Mouse (Mus musculus) spleen, adult 2 months (tissue): ENCODE measurements around the gene Gm13698.
"Not testable (repeated sequence)": the region's sequence is repeated elsewhere in the genome, so short reads cannot be mapped to it uniquely, and the experiment has no call there.

ENCODE experiments used
- CTCF ChIP-seq: fragments of 200-500 bp; IDR thresholded peaks from 2 replicates; pipeline ENCODE4 v1.5.1; 2011; ENCODE audit warnings: mild to moderate bottlenecking, inconsistent platforms; ENCODE audit not compliant: insufficient read depth, insufficient read length, insufficient replicate concordance; ENCODE audit errors: extremely low read depth
- POLR2A ChIP-seq: fragments of 200-500 bp; IDR thresholded peaks from 2 replicates; pipeline ENCODE4 v1.6.1; 2011; ENCODE audit warnings: low read depth, low read length, inconsistent platforms

DNA sequence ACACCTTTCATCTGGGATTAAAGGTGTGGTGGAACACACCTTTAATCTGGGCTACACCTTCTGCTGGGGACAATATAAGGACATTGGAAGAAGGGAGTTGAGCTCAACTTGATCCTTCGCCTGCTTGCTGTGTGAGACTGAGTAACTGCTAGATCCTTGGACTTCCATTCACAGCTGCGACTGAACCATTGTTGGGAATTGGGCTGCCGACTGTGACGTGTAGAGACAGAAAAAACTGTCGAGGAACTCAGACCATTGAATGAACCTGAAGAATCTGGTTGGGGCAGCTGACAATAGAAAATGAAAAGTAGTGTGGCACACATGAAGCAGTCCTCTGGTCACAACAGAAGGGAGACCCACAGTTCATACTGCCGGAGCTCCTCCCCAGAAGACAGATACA is 28.9 kb downstream of the Gm13698 start, which contains the start of gene Gm13697:
- TF ChIP-seq CTCF, POLR2A: not testable (repeated sequence)
